Mouse (Mus musculus) heart, embryonic 13.5 days (tissue): Measurements from ENCODE around the gene Shank2. TPM values are rescaled to one million over a fixed set of nuclear protein-coding genes. Genes with fewer than 3 reads are reported as not detected.

Experiments used
- ATAC-seq: fragments of 200-750 bp; cut with Nextera tagmentation; 2 replicates; pipeline ENCODE4 v1.8.0; 2017; ENCODE audit warnings: moderate TSS enrichment; ENCODE audit not compliant: insufficient number of reproducible peaks, low FRiP score, low TSS enrichment; ENCODE audit errors: extremely low read depth
- H3K27ac ChIP-seq: fragments of 300-500 bp; sonication (generic); replicated peaks from 2 replicates; pipeline ENCODE4 v1.5.1; 2015; ENCODE audit warnings: moderate library complexity, mild to moderate bottlenecking, inconsistent platforms
- H3K27me3 ChIP-seq: fragments of 300-500 bp; sonication (generic); replicated peaks from 2 replicates; pipeline ENCODE4 v1.6.1; 2015; ENCODE audit warnings: mild to moderate bottlenecking, inconsistent platforms
- H3K36me3 ChIP-seq: fragments of 300-500 bp; sonication (generic); 2 replicates; pipeline ENCODE4 v1.6.1; 2015; ENCODE audit warnings: mild to moderate bottlenecking, inconsistent platforms
- H3K4me1 ChIP-seq: fragments of 300-500 bp; sonication (generic); 2 replicates; pipeline ENCODE4 v1.6.1; 2015; ENCODE audit warnings: inconsistent platforms
- H3K4me2 ChIP-seq: fragments of 300-500 bp; sonication (generic); 2 replicates; pipeline ENCODE4 v1.6.1; 2015; ENCODE audit warnings: inconsistent platforms, mild to moderate bottlenecking, moderate library complexity
- H3K4me3 ChIP-seq: fragments of 300-500 bp; sonication (generic); 2 replicates; pipeline ENCODE4 v1.5.1; 2015; ENCODE audit warnings: moderate library complexity, mild to moderate bottlenecking, inconsistent platforms
- H3K9ac ChIP-seq: fragments of 300-500 bp; sonication (generic); 2 replicates; pipeline ENCODE4 v1.6.1; 2015; ENCODE audit warnings: inconsistent platforms, mild to moderate bottlenecking, moderate library complexity
- H3K9me3 ChIP-seq: fragments of 300-500 bp; sonication (generic); 2 replicates; pipeline ENCODE4 v1.6.1; 2016; ENCODE audit warnings: inconsistent platforms
- WGBS: fragments of 180-500 bp; shearing (Covaris S2); methylation state at CpG from one replicate; pipeline ENCODE4 v1.1.7; 2015; ENCODE audit warnings: mixed read lengths; 5-methylcytosine and 5-hydroxymethylcytosine counted together
- polyA plus RNA-seq: library from polyadenylated mRNA; unstranded; fragments of >200 nt; fragmentation: Nextera tagmentation; extraction: Ambion mirVana; gene quantifications from 2 replicates; pipeline ENCODE4 v1.2.1, GENCODE M21; 2015

Shank2 gene
- polyA plus RNA-seq, 1 experiment from 2014 or later, result 0.37 TPM

GRCm38 (mm10) chr7:144409682-144410081 lies 408.0 kb downstream of the Shank2 start:
- WGBS, result 69% methylated on average over 18 of the region's 18 CpGs
- H3K9ac ChIP-seq, result no peak overlapping the region

GRCm38 (mm10) chr7:144411967-144412906 lies 410.5 kb downstream of the Shank2 start:
- H3K4me3 ChIP-seq, result no peak overlapping the region
- H3K4me1 ChIP-seq, result peaks cover 8% of the 10 kb centered on the region
- 69% methylated on average over 22 of the region's 22 CpGs for WGBS
- H3K27ac ChIP-seq, result no peak overlapping the region
- H3K9me3 ChIP-seq, result no peaks in the 10 kb centered on the region
- H3K4me2 ChIP-seq, result no peak overlapping the region
- no peak for ATAC-seq
- H3K27me3 ChIP-seq, result peaks cover 56% of the 10 kb centered on the region
- no peaks in the 10 kb centered on the region for H3K36me3 ChIP-seq
- H3K9ac ChIP-seq, result no peak overlapping the region

More at GRCm38 (mm10) chr7:144409682-144410081, 408.0 kb downstream of the Shank2 start:
- peaks cover 6% of the 10 kb centered on the region; the same call in 1 of the 2 replicates for H3K4me1 ChIP-seq
- H3K36me3 ChIP-seq, result no peaks in the 10 kb centered on the region
- H3K27me3 ChIP-seq, result peaks cover 58% of the 10 kb centered on the region
- no peaks in the 10 kb centered on the region for H3K9me3 ChIP-seq
- H3K4me2 ChIP-seq, result no peak overlapping the region
- no peak for ATAC-seq
- H3K27ac ChIP-seq, result no peak overlapping the region
- H3K4me3 ChIP-seq, result no peak overlapping the region

- H3K4me1 ChIP-seq, result peaks cover 14% of the 10 kb centered on the region
- H3K27ac ChIP-seq, result no peak overlapping the region
- H3K36me3 ChIP-seq, result no peaks in the 10 kb centered on the region
- no peak overlapping the region for H3K4me3 ChIP-seq
- ATAC-seq, result no peak
- no peak overlapping the region for H3K4me2 ChIP-seq
- 67% methylated on average over 5 of the region's 5 CpGs for WGBS
- H3K27me3 ChIP-seq, result peaks cover 49% of the 10 kb centered on the region
- no peak overlapping the region for H3K9ac ChIP-seq
- H3K9me3 ChIP-seq, result no peaks in the 10 kb centered on the region
Observed at GRCm38 (mm10) chr7:144414632-144415031, 412.9 kb downstream of the Shank2 start.

GRCm38 (mm10) chr7:144415795-144416194 lies 414.1 kb downstream of the Shank2 start:
- no peak overlapping the region for H3K27ac ChIP-seq
- H3K36me3 ChIP-seq, result no peaks in the 10 kb centered on the region
- H3K9me3 ChIP-seq, result no peaks in the 10 kb centered on the region
- H3K9ac ChIP-seq, result no peak overlapping the region
- no peak overlapping the region for H3K4me3 ChIP-seq
- 70% methylated on average over 4 of the region's 4 CpGs for WGBS
- peaks cover 48% of the 10 kb centered on the region for H3K27me3 ChIP-seq
- peaks cover 20% of the 10 kb centered on the region for H3K4me1 ChIP-seq
- ATAC-seq, result no peak
- no peak overlapping the region for H3K4me2 ChIP-seq

- Histone ChIP-seq H3K36me3 (no peaks in the 10 kb centered on the region), H3K4me1 (peaks cover 20% of the 10 kb centered on the region), H3K27ac (no peak overlapping the region), H3K9ac (no peak overlapping the region), H3K4me2 (peak overlapping the region; percentile 34; the same call in 1 of the 2 replicates), H3K4me3 (no peak overlapping the region), H3K9me3 (no peaks in the 10 kb centered on the region), H3K27me3 (peaks cover 51% of the 10 kb centered on the region)
- no peak for ATAC-seq
- 58% methylated on average over 2 of the region's 2 CpGs for WGBS
Observed at GRCm38 (mm10) chr7:144417234-144417633, 415.5 kb downstream of the Shank2 start.

- no peak overlapping the region for H3K9ac ChIP-seq
- H3K9me3 ChIP-seq, result no peaks in the 10 kb centered on the region
- H3K36me3 ChIP-seq, result no peaks in the 10 kb centered on the region
- H3K4me1 ChIP-seq, result peaks cover 20% of the 10 kb centered on the region
- no peak overlapping the region for H3K27ac ChIP-seq
- H3K27me3 ChIP-seq, result peaks cover 51% of the 10 kb centered on the region
- H3K4me3 ChIP-seq, result no peak overlapping the region
- no peak for ATAC-seq
- H3K4me2 ChIP-seq, result peak overlapping the region; percentile 34
- WGBS, result 30% methylated on average over 16 of the region's 16 CpGs
Observed at GRCm38 (mm10) chr7:144417644-144418343, 416.1 kb downstream of the Shank2 start.

- Histone ChIP-seq H3K27ac (no peak overlapping the region), H3K36me3 (no peaks in the 10 kb centered on the region), H3K4me1 (peaks cover 20% of the 10 kb centered on the region), H3K9ac (no peak overlapping the region), H3K4me2 (no peak overlapping the region), H3K4me3 (no peak overlapping the region), H3K9me3 (no peaks in the 10 kb centered on the region), H3K27me3 (peaks cover 36% of the 10 kb centered on the region)
- ATAC-seq, result no peak
- WGBS, result 25% methylated on average over 16 of the region's 16 CpGs
Observed at GRCm38 (mm10) chr7:144420552-144420951, 418.8 kb downstream of the Shank2 start.

GRCm38 (mm10) chr7:144421478-144421877 lies 419.8 kb downstream of the Shank2 start:
- H3K4me2 ChIP-seq, result no peak overlapping the region
- H3K27me3 ChIP-seq, result peaks cover 36% of the 10 kb centered on the region
- no peaks in the 10 kb centered on the region for H3K9me3 ChIP-seq
- ATAC-seq, result no peak
- WGBS, result 69% methylated on average over 6 of the region's 6 CpGs
- no peak overlapping the region for H3K9ac ChIP-seq
- no peaks in the 10 kb centered on the region for H3K36me3 ChIP-seq
- no peak overlapping the region for H3K4me3 ChIP-seq
- peaks cover 20% of the 10 kb centered on the region for H3K4me1 ChIP-seq
- H3K27ac ChIP-seq, result no peak overlapping the region

- Histone ChIP-seq H3K4me3 (no peak overlapping the region), H3K27me3 (peaks cover 29% of the 10 kb centered on the region), H3K27ac (no peak overlapping the region), H3K4me2 (no peak overlapping the region), H3K9me3 (no peaks in the 10 kb centered on the region), H3K36me3 (no peaks in the 10 kb centered on the region), H3K9ac (no peak overlapping the region), H3K4me1 (no peaks in the 10 kb centered on the region)
- no peak for ATAC-seq
- 9% methylated on average over 8 of the region's 8 CpGs for WGBS
Observed at GRCm38 (mm10) chr7:144425953-144426352, 424.2 kb downstream of the Shank2 start.

GRCm38 (mm10) chr7:144426594-144426993 lies 424.9 kb downstream of the Shank2 start:
- ATAC-seq, result no peak
- 80% methylated on average over 3 of the region's 3 CpGs for WGBS
- Histone ChIP-seq H3K9ac (no peak overlapping the region), H3K4me3 (no peak overlapping the region), H3K4me1 (no peaks in the 10 kb centered on the region), H3K27ac (no peak overlapping the region), H3K27me3 (peaks cover 24% of the 10 kb centered on the region; the same call in 1 of the 2 replicates), H3K36me3 (no peaks in the 10 kb centered on the region), H3K9me3 (no peaks in the 10 kb centered on the region), H3K4me2 (no peak overlapping the region)

GRCm38 (mm10) chr7:144427460-144427859 lies 425.7 kb downstream of the Shank2 start:
- Histone ChIP-seq H3K36me3 (no peaks in the 10 kb centered on the region), H3K27me3 (peaks cover 18% of the 10 kb centered on the region; the same call in 1 of the 2 replicates), H3K4me1 (no peaks in the 10 kb centered on the region), H3K4me3 (no peak overlapping the region), H3K9ac (no peak overlapping the region), H3K27ac (no peak overlapping the region), H3K9me3 (no peaks in the 10 kb centered on the region), H3K4me2 (no peak overlapping the region)
- 82% methylated on average over 3 of the region's 3 CpGs for WGBS
- no peak for ATAC-seq
